Mouse (Mus musculus) megakaryocyte progenitor cell, adult 5-6 weeks (primary cell): ENCODE data around the gene Bbip1. TPM values are rescaled to one million over a fixed set of nuclear protein-coding genes. Genes with fewer than 3 reads are reported as not detected.
"Not testable (repeated sequence)": the region's sequence is repeated elsewhere in the genome, so short reads cannot be mapped to it uniquely, and the experiment has no call there.

Source experiments
- ATAC-seq: replicated peaks from 2 replicates; pipeline ENCODE4 v1.8.0; 2016; ENCODE audit warnings: mild to moderate bottlenecking, moderate TSS enrichment, inconsistent platforms; ENCODE audit not compliant: poor library complexity
- total RNA-seq, 2 experiments: library from RNA; stranded (forward) in 1 of 2; stranded (reverse) in 1 of 2; fragments of 157-497, 149-512 nt in 1 of 2; fragments of 200-1000 nt in 1 of 2; gene quantifications; 2 replicates each; pipeline versions ENCODE4 v1.2.3 to v1.2.4; 2015 to 2017

Gene Bbip1
- total RNA-seq (2015) (72.9 and 88.8 TPM in 2 replicates), total RNA-seq (2017) (36.2 and 55.0 TPM in 2 replicates)

DNA sequence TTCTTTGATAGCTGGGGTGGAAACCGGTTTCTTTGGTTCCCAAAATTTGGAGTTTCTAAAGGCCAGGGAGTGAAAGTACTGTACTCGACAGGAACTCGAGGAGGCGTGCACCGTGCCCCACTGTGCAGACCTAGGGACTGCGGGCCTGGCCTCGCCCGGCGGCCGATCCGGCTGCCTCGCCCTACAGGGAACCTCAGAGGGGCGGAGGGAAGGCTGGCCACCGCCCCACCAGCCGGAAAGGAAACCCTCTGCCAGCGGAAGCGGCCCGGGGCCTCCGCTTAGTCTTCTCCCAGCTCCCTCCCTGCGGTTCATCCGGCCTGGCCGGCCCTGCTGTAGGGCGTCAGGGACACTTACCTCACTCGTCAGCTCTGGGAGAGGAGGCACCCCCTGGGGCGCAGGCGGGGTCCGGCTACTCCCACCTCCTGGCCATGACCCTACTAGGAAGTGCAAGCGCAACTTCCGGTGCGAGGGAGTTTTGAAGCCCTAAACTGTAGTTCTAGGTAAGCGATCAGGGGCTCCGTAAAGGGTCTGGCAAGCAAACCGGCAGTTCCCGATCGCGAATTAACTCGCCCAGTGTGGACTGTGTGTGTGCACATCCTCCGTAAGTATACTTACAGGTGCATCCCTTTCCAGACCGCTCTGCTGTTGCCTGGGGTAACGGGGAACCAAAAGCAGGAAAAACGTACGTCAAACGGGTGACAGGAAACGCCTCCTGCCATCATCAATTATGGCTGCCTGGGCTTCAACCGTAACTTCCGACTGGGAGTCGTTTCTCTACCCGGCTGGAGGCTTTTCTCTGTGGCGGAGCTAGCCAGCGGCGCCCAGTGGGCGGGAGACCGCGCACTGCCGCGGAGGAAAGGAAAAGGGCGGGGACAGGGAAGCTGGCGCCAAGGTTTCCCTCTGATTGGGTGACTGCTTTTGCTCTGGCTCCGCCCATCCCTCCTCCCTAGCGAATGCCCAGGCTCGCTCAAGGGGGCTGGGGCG lies at the start of gene Bbip1, which contains the start of gene Shoc2:
Gene Bbip1, minus strand, starts transcription at position 826 of the 984 bp plus-strand sequence.
Gene Shoc2, plus strand, starts transcription at position 505 of the 984 bp plus-strand sequence.
- ATAC-seq = peak; percentile 78

- no peak for ATAC-seq
Measured at GRCm38 (mm10) chr19:53993860-53994259, 49.4 kb upstream of the Bbip1 start.

GRCm38 (mm10) chr19:53990538-53990937 lies 46.1 kb upstream of the Bbip1 start:
- ATAC-seq = no peak

- no peak for ATAC-seq
Measured at GRCm38 (mm10) chr19:53984628-53985027, 40.2 kb upstream of the Bbip1 start.

DNA sequence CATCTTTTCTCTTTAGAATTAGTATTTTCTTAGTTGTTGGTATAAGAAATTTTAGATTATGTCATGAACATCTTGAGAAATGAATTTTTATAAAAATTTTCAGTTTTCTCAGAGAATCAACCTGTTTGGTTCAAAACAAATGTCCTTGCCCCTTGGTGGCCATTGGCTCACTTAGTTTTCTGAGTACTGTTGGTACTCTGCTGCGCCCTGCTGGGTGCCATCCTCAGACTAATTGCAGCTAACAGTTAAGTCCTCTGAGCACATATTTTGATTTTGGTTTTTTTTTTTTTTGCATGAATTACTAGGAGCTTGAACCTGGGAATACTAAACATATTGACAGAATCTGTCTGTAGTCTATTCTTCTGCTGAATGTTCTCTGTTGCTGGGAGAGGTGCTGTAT lies 38.9 kb upstream of the Bbip1 start:
- ATAC-seq = peak; percentile 76

GRCm38 (mm10) chr19:53982041-53982440 lies 37.6 kb upstream of the Bbip1 start:
- ATAC-seq = peak; percentile 42; the same call in 1 of the 2 replicates

- ATAC-seq = no peak
Measured at GRCm38 (mm10) chr19:53973656-53974055, 29.2 kb upstream of the Bbip1 start.

DNA sequence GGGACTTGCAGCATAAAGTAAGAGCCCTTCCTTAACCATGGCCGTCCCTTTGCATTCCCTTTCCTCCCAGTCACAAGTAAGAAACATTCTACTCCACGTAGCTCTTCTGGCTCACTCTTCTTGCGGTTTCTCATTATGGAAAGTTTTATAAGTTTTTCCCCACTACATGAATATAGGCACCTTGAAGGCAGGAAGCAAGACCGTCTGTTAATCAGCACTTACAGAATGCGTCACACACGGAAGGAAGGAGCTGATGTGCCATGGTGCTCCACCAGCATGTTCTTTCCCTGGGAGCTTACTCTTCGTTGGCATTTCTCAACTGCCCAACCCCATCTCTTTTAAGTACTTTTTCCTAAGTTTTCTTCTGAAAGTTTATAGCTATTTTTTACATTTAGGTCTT lies 27.5 kb upstream of the Bbip1 start:
- peak; percentile 81 for ATAC-seq

- ATAC-seq = no peak
Measured at GRCm38 (mm10) chr19:53969226-53969625, 24.8 kb upstream of the Bbip1 start.

DNA sequence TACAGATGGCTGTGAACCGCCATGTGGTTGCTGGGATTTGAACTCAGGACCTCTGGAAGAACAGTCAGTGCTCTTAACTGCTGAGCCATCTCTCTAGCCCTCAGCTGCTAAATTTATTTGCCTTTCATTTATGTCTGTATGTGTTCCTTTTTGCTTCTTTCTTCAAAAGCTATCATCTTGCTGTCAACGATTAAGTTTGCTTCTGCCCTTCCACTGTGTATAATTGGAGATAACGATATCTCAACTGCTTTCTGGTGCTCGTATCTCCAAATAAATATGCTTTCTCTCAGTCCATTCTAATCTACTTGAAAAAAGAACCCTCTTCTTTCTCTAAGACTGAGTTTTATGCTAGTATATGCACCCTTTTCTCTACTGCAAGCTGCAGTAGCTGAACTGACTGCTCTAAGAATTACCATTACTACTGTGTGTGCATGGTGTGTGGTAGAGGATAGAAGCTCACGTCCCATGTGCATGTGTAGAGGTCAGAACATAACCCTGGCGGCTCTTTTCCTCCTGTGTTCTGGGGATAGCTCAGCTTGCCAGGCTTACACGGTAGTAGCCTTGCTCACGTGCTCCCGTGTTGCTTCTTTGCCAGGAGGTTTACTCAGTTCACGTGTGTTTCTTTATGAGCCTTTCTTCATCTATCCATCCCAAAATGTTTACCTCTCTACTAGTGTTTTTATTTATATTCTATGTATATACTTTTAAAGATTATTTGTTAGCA lies 20.6 kb upstream of the Bbip1 start:
- ATAC-seq = peak; percentile 90

GRCm38 (mm10) chr19:53964347-53964746 lies 19.9 kb upstream of the Bbip1 start:
- ATAC-seq = not testable (repeated sequence)

DNA sequence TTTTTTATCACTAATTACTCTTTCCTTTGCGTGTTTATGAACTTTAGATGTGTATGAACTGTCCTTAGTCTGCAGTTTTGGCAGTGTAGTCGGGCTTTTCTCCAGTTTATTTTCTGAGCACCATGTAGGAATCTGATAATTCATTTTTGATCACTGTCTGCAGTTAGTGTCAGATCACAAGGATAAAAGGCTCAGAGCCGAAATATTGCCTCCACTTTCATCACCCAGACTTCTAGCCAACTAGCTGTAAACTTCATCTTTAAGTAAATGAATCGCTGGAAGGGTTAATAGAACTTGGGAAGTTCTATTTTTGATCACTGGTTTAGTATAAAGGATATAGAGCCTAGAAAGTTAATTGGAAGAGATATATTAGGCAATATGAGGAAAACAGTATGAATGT lies 18.1 kb upstream of the Bbip1 start:
- ATAC-seq = no peak

DNA sequence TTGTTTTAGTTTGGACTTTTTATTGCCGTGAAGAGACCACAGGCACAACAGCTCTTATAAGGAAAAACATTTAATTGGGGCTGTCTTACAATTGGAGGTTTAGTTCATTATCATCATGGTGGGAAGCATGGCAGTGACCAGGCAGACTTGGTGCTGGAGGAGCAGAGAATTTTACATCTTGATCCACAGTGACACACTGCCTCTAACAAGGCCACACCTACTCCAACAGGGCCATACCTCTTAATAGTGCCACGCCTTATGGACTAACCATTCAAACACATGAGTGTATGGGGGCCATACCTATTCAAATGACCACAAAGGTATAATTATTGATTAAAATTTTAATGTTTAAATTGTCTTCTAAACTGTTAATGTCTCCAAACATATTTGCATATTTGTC lies 13.1 kb upstream of the Bbip1 start:
- ATAC-seq = no peak

DNA sequence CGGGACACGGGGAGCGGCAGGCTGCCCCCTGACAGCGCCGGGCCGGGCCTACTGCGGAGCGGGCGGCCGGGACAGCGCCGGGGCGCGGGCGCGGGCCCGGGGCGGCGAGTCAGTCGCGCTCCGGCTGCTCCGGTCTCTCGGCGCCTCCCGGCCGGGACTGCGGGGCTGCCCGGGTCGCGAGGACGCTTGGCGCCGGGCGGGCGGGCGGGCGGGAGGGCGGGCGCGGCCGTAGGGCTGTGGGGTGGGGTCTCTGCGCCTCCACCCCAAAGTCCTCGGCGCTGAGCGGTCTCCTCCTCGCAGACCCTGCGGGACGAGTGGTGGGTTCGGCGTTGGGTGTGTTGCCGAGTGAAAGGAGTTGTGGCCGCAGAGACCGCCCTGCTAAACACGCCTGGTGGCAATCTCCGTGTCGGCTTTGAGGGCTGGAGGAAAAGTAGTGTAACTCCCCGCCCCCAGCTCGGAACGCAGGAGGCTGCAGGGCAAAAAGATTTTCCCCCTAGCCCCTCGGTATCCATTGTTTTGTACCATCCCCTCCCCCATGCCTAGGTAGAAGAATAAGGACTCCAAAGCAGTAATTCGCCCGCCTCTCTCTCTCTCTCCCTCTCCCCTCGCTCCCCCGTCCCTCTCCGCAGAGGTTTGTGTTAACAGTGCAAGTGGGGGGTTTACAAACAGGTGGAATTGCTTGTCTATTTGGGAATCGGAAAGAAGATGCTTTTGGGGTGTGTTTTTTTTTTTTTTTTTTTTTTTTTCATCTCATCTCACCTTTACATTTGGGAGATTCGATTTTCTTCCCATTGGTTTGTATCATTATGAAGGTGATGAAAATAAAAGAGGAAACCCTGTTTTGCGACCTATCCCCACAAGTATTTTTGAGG lies 980 bp upstream of the Bbip1 start:
- ATAC-seq = no peak; the same call in 1 of the 2 replicates

GRCm38 (mm10) chr19:53944786-53945169 lies 351 bp upstream of the Bbip1 start:
- no peak for ATAC-seq

- ATAC-seq = no peak
Measured at GRCm38 (mm10) chr19:53942342-53942741, 2.1 kb downstream of the Bbip1 start.

DNA sequence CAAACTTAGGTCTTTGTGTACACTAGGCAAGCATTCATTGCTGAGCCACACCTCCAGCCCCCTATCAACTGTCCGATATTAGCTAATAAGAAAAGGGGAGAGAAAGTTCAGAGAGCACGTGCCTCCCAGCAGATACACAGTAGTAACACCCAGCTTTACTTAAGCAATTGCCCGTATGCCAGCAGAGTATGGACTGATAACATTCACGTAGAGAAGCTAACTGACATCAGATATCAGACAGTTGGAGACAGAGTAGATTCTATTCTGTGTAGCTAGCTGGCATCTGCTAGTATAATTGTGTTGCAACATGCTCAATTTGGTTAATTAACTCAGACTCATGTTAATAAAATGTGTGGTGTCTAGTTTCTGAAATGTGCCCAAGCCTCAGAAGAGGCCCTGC lies 3.3 kb downstream of the Bbip1 start:
- ATAC-seq = peak; percentile 2; the same call in 1 of the 2 replicates

DNA sequence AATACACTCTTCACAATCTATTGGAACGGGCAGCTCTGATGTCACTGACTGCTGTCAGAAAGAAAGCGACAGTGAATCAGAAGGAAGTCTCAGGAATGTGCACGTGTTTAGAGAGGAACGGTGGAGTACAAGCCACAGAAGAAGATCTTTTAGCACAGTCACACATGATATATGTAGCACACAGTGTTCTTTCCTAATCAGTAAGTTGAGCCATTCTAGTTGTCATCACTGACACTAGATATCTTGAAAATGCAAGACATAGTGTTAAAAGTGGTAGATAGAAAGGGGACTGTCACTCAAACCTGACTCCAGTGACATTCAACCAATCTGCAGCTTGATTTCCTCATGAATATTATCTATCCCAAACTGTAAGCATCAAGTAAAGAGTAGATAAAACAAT lies 5.0 kb downstream of the Bbip1 start:
- ATAC-seq = 0 out of 2 replicates have a peak, but pooled peaks have one; percentile 2

GRCm38 (mm10) chr19:53934046-53934445 lies 10.4 kb downstream of the Bbip1 start:
- no peak for ATAC-seq

GRCm38 (mm10) chr19:53933050-53933449 lies 11.4 kb downstream of the Bbip1 start:
- peak; percentile 53 for ATAC-seq

GRCm38 (mm10) chr19:53929218-53929617 lies 15.2 kb downstream of the Bbip1 start:
- ATAC-seq = no peak
